Mouse (Mus musculus) CH12.LX (cell line): ENCODE data around the gene Pdzrn4.

ENCODE experiments used
- CTCF ChIP-seq, 2 experiments: IDR thresholded peaks in 1 of 2; conservative IDR thresholded peaks in 1 of 2; 2 replicates each; pipeline ENCODE4 v1.5.1; 2011 to 2012; ENCODE audit warnings: low read depth in 2 of 2, low read length in 2 of 2, improper control_type of control experiment in 1 of 2, inconsistent platforms in 1 of 2, mild to moderate bottlenecking in 1 of 2, moderate library complexity in 1 of 2
- EP300 ChIP-seq: IDR thresholded peaks from 2 replicates; pipeline ENCODE4 v1.6.1; 2011; ENCODE audit warnings: low read length, improper control_type of control experiment
- HCFC1 ChIP-seq: IDR thresholded peaks from 2 replicates; pipeline ENCODE4 v1.6.1; 2012; ENCODE audit warnings: low read depth, mild to moderate bottlenecking, inconsistent platforms, low read length, improper control_type of control experiment
- MAFK ChIP-seq: IDR thresholded peaks from 2 replicates; pipeline ENCODE4 v1.6.1; 2011; ENCODE audit warnings: low read length, improper control_type of control experiment; ENCODE audit not compliant: insufficient replicate concordance
- MAX ChIP-seq: IDR thresholded peaks from 2 replicates; pipeline ENCODE4 v1.6.1; 2011; ENCODE audit warnings: low read length, improper control_type of control experiment
- MAZ ChIP-seq: IDR thresholded peaks from 2 replicates; pipeline ENCODE4 v1.6.1; 2012; ENCODE audit warnings: low read depth, mild to moderate bottlenecking, inconsistent platforms, low read length, improper control_type of control experiment, moderate library complexity
- POLR2A ChIP-seq: IDR thresholded peaks from 2 replicates; pipeline ENCODE4 v1.6.1; 2011; ENCODE audit warnings: low read depth, mild to moderate bottlenecking, improper control_type of control experiment, low read length
- RAD21 ChIP-seq: IDR thresholded peaks from 2 replicates; pipeline ENCODE4 v1.6.1; 2011; ENCODE audit warnings: low read depth, mild to moderate bottlenecking, low read length, improper control_type of control experiment, moderate library complexity
- SIN3A ChIP-seq: IDR thresholded peaks from 2 replicates; pipeline ENCODE4 v1.6.1; 2012; ENCODE audit warnings: low read length, improper control_type of control experiment, inconsistent platforms
- TCF12 ChIP-seq: IDR thresholded peaks from 2 replicates; pipeline ENCODE4 v1.6.1; 2014; ENCODE audit warnings: low read depth, mild to moderate bottlenecking, inconsistent platforms, low read length, improper control_type of control experiment

DNA sequence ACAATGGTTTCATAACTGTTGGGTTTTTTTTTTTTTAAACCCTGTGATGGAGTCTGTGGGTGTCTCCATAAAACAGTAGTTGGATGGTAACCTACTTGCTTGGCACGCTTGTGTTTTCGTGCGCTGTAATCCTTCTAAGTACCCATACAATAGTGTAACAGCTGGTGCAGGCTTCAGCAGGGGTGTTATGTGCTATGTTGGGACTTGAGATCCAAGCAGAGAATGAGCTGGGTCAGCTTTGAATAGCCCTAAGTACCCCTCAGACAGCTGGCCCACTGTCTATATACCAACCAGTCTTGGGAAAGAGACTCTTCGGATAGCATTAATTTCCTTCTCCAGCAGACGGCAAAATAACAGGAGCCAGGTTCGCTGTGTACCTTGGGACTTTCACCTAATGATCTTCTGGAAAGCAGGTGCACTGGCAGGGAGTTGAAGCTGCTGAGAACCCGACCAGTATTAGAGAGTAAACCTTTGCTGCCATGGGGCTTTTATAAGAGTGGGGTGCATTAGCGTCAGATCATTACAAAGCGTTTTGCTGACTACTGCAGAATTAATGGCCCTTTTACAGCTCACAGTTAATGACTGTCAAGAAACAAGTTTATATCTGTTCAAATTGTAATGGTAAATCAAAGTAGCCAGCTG, 184.2 kb downstream of the Pdzrn4 start:
- no peak for TF ChIP-seq MAFK
- no peak for TF ChIP-seq POLR2A
- TF ChIP-seq HCFC1: no peak
- TF ChIP-seq SIN3A: no peak
- no peak for TF ChIP-seq CTCF (conservative IDR thresholded peaks at IDR 0.05 in 1 of 2, IDR thresholded peaks at IDR 0.05 in 1 of 2; ENCODE audit: low read depth in 2 of 2, low read length in 2 of 2)
- TF ChIP-seq TCF12: no peak
- no peak for TF ChIP-seq EP300
- TF ChIP-seq RAD21: no peak
- TF ChIP-seq MAZ: no peak
- TF ChIP-seq MAX: no peak
